Mouse (Mus musculus) layer of hippocampus, adult 18-20 months (tissue): ENCODE measurements around the gene Dbt. TPM values are rescaled to one million over a fixed set of nuclear protein-coding genes. Genes with fewer than 3 reads are reported as not detected.
"Not testable (repeated sequence)": the region's sequence is repeated elsewhere in the genome, so short reads cannot be mapped to it uniquely, and the experiment has no call there.

Source experiments
- DNase-seq, 2 experiments: peaks; one replicate each; pipeline ENCODE4 v3.0.0; 2022; ENCODE audit warnings: low spot score in 2 of 2
- total RNA-seq, 2 experiments: library from RNA; stranded (reverse); gene quantifications; 2 replicates each; pipeline ENCODE4 v1.2.3; 2021

Gene Dbt
- total RNA-seq, 2 experiments from 2014 or later = 16.0 to 21.9 TPM

GRCm38 (mm10) chr3:116537200-116537573 lies 24.3 kb downstream of the Dbt start:
- DNase-seq = no peak

- DNase-seq = no peak
Observed at GRCm38 (mm10) chr3:116542070-116542469, 29.2 kb downstream of the Dbt start.

- DNase-seq = no peak
Observed at GRCm38 (mm10) chr3:116542532-116542931, 29.7 kb downstream of the Dbt start.

GRCm38 (mm10) chr3:116547430-116547829 lies 34.6 kb downstream of the Dbt start:
- DNase-seq = no peak

GRCm38 (mm10) chr3:116551362-116551761 lies 38.5 kb downstream of the Dbt start:
- DNase-seq = no peak

GRCm38 (mm10) chr3:116561315-116561714 lies 48.4 kb downstream of the Dbt start:
- not testable (repeated sequence) for DNase-seq

- no peak for DNase-seq
Observed at GRCm38 (mm10) chr3:116562408-116563094, 49.7 kb downstream of the Dbt start, which contains the start of gene Lrrc39. Gene Lrrc39, plus strand, starts transcription at chr3:116562973.

GRCm38 (mm10) chr3:116563095-116563492 lies 50.2 kb downstream of the Dbt start:
- DNase-seq = no peak

GRCm38 (mm10) chr3:116570628-116571027 lies 57.8 kb downstream of the Dbt start:
- no peak for DNase-seq

- DNase-seq = no peak
Observed at GRCm38 (mm10) chr3:116577286-116577685, 64.4 kb downstream of the Dbt start.

- peak; percentile 13 to 47 for DNase-seq
Observed at GRCm38 (mm10) chr3:116582201-116582600, 69.3 kb downstream of the Dbt start.

- no peak for DNase-seq
Observed at GRCm38 (mm10) chr3:116594076-116594727, 81.3 kb downstream of the Dbt start.

GRCm38 (mm10) chr3:116594728-116595602 lies 82.1 kb downstream of the Dbt start, which contains the start of gene Sass6:
Gene Sass6, plus strand, starts transcription at chr3:116594982.
- DNase-seq = peak; percentile 93 to 99

- DNase-seq = no peak
Observed at GRCm38 (mm10) chr3:116595603-116595991, 82.7 kb downstream of the Dbt start.

Other genes starting within 250 kb of the Dbt start
- gene Cdc14a, start 89.0 kb upstream of the Dbt start, total RNA-seq = 1 to 10 TPM; 3.2 to 5.2 TPM
- 10 to 100 TPM; 51.5 to 59.4 TPM for gene Rtca, start 4.9 kb upstream of the Dbt start, total RNA-seq
- gene Lrrc39, start 49.9 kb downstream of the Dbt start, total RNA-seq = not detected
- 1 to 10 TPM; 8.3 to 8.7 TPM for gene Sass6, start 81.9 kb downstream of the Dbt start, total RNA-seq
- 10 to 100 TPM; 18.5 to 20.9 TPM for gene Trmt13, start 101.5 kb downstream of the Dbt start, total RNA-seq
- 10 to 100 TPM; 58.3 to 59.3 TPM for gene Mfsd14a, start 149.6 kb downstream of the Dbt start, total RNA-seq
- not detected for gene Gm43191, start 168.2 kb downstream of the Dbt start, total RNA-seq
- gene Slc35a3, start 199.8 kb downstream of the Dbt start, total RNA-seq = 10 to 100 TPM; 16.5 to 18.1 TPM